Mouse (Mus musculus) E14TG2a.4 (cell line): ENCODE measurements at regions not wholly inside any gene's neighbourhood (a gene's known extent, or its start where the extent isn't known, plus 50 kb on each side); places are given as distances from the start of the nearest gene placed in this dataset.

ENCODE experiments used
- CTCF ChIP-seq: conservative IDR thresholded peaks from 2 replicates; pipeline ENCODE4 v1.5.1; 2014; ENCODE audit warnings: low read length
- NANOG ChIP-seq: IDR thresholded peaks from 2 replicates; pipeline ENCODE4 v1.6.1; 2014; ENCODE audit warnings: borderline replicate concordance, low read length, mixed read lengths

DNA sequence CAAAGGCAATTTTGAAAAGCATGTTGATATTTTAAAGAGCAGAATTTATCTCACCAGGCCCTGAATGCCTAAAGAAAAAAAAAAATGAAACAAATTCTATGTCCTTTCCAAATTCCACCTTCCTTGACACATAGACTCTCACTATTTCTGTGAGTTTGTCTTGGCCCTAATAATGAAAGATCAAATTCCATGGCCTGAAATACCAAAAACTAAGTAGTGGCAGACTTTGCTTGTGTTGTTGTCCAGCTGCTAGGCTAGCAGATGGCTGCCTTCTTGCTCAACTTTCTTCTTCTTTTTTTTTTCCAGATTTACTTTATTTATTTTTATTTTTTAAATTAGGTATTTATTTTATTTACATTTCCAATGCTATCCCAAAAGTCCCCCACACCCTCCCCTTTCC lies 682.4 kb downstream of the Rfpl4b start:
- TF ChIP-seq CTCF (no peak), NANOG (no peak)
